In genomic region chr5:139553446-139554273, GRCm38 (mm10) we compare ENCODE assay signal across 12 mouse cellular contexts. TPM values are rescaled to one million over a fixed set of nuclear protein-coding genes. Genes with fewer than 3 reads are reported as not detected.
DNase-seq lines count a peak whose midpoint lies in the region; ATAC-seq and TF ChIP-seq lines count a peak whose summit lies in the region.
"Had no signal": no experiment of that assay in that cellular context is flagged by ENCODE, and none has a peak within 500 bp of the region (broad histone marks: within the 10 kb centered on the region; RNA-seq: fewer than 3 reads in every experiment).

No protein-coding gene starts in this region.

- DNase-seq in cerebellum, postnatal 10 days: peak; percentile 63 to 69
- DNase-seq in cerebellum, adult 11 months: no peak
- no peak for DNase-seq in lung, embryonic 14.5 days
- no peak for DNase-seq in lung, postnatal 36 days
- peak; percentile 32 for DNase-seq in midbrain, embryonic 10.5 days (ENCODE audit: low spot score)
- no peak for DNase-seq in right cerebral cortex, postnatal 10 days (ENCODE audit: low spot score in 2 of 2)
- DNase-seq in heart, adult 9 months (ENCODE audit: low spot score in 2 of 2): no peak
- DNase-seq: adrenal gland, postnatal 14 days; gastrocnemius, postnatal 36 days had no signal

- H3K4me3 ChIP-seq in lung, embryonic 14.5 days (ENCODE audit: low read depth, low read length): 0 out of 2 replicates have a peak overlapping the region, but pooled peaks have one; percentile 2
- 0 out of 2 replicates have a peak overlapping the region, but pooled peaks have one; percentile 21 for H3K4me3 ChIP-seq in midbrain, embryonic 10.5 days

- H3K27ac ChIP-seq in lung, embryonic 14.5 days (ENCODE audit: low read depth): no peak overlapping the region
- peak overlapping the region; percentile 42; the same call in 1 of the 2 replicates for H3K27ac ChIP-seq in midbrain, embryonic 10.5 days (replicated peaks)
- H3K27ac ChIP-seq: liver, embryonic 14.5 days had no signal

- TF ChIP-seq CTCF in lung, embryonic 14.5 days (IDR thresholded peaks at IDR 0.05; ENCODE audit: low read depth): no peak

- no peak for ATAC-seq in lung, embryonic 14.5 days (ENCODE audit: insufficient read depth)
- no peak for ATAC-seq in frontal cortex, adult (ENCODE audit: low TSS enrichment)

- no peak overlapping the region for H3K4me2 ChIP-seq in lung, embryonic 14.5 days

- H3K27me3 ChIP-seq in lung, embryonic 14.5 days (ENCODE audit: insufficient read depth, low read length): peaks cover 98% of the 10 kb centered on the region
- H3K27me3 ChIP-seq in midbrain, embryonic 10.5 days (ENCODE audit: low read depth, poor library complexity, severe bottlenecking): peaks cover 100% of the 10 kb centered on the region

- no peaks in the 10 kb centered on the region for H3K36me3 ChIP-seq in lung, embryonic 14.5 days (ENCODE audit: insufficient read depth)
- no peaks in the 10 kb centered on the region for H3K36me3 ChIP-seq in midbrain, embryonic 10.5 days

- no peak overlapping the region for H3K9ac ChIP-seq in lung, embryonic 14.5 days
- H3K9ac ChIP-seq: liver, embryonic 14.5 days had no signal

- H3K4me1 ChIP-seq in lung, embryonic 14.5 days (ENCODE audit: insufficient read depth): 0 out of 2 replicates have a peak, but pooled peaks cover 5% of the 10 kb centered on the region
- peaks cover 73% of the 10 kb centered on the region for H3K4me1 ChIP-seq in midbrain, embryonic 10.5 days

- H3K9me3 ChIP-seq in lung, embryonic 14.5 days (ENCODE audit: low read depth, low read length): no peaks in the 10 kb centered on the region
- no peaks in the 10 kb centered on the region for H3K9me3 ChIP-seq in midbrain, embryonic 10.5 days (replicated peaks)

- WGBS in lung, embryonic 14.5 days: 2% methylated on average over 29 of the region's 29 CpGs
- 3% methylated on average over 28 of the region's 29 CpGs for WGBS in midbrain, embryonic 10.5 days

RNA-seq across cellular contexts. Expression of gene Uncx, which starts 10.4 kb away (rescaled TPM):
- not detected in 2 replicates for polyA plus RNA-seq in lung, embryonic 14.5 days (2014; fragmentation: Nextera tagmentation; extraction: Ambion mirVana)
- polyA plus RNA-seq in midbrain, embryonic 10.5 days (2016; fragmentation: Nextera tagmentation; extraction: Ambion mirVana): 18.8 and 36.7 TPM in 2 replicates
- polyA plus RNA-seq: heart, postnatal 0 days; liver, embryonic 14.5 days had no signal

Comparison
In these comparisons a context has a peak if more than half of its experiments do, and no peak if none do; other contexts are left out.
1. DNase-seq: peak in cerebellum, postnatal 10 days (2 of 2) and midbrain, embryonic 10.5 days (single experiment); none in cerebellum, adult 11 months (single experiment), lung, embryonic 14.5 days (single experiment), lung, postnatal 36 days (single experiment), right cerebral cortex, postnatal 10 days (0 of 2) and heart, adult 9 months (0 of 2).
2. RNA of gene Uncx, which starts 10.4 kb away (polyA plus RNA-seq): 18.8 to 36.7 TPM in midbrain, embryonic 10.5 days; not detected in lung, embryonic 14.5 days; every median in the first group is over 10 times any median in the second.